Mouse (Mus musculus): Measurements from ENCODE around the gene Lrrk2.

Lrrk2 gene

DNA sequence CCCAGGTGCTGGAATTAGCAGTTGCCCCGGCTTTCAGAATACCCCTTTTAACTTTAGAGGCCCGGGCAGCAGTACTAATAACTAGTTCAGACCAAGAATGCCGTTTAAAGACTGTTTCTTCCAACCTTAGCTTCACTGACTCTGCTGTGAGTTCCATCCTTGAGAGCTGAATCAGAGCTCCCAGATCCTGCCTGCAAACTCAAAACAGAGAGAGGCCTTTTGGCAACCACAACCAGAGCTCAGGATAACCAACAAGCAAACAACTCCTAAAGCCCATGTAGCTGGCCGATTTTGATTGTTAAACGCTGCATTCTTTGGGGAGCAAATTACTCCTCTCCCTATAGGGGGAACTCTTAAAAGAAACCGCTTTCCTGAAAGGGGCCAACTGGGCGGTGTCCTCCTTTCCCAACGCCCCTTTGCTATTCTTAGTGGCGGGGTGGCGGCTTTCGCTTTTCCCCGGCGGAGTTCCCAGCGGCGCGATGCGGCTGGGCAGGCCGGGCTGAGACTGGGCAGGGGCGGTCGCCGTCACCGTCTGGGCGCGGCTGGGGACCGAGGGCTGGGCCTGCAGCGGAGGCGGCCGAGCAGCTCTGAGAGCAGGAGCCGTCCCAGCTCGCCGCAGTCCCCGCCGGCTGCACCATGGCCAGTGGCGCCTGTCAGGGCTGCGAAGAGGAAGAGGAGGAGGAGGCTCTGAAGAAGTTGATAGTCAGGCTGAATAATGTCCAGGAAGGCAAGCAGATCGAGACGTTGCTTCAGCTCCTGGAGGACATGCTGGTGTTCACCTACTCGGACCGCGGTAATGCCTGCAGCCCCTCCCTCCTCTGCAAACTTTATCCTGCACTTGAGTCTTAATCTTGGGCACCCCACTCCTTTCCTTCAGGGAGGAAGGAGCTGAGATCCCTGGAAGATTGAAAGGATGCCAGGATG is at the start of gene Lrrk2:
Lrrk2 (plus strand) TSS at position 531 of the 924 bp plus-strand sequence.
- DNase-seq (ENCODE audit: low spot score in 2 of 2) = peak; percentile 5 to 53

DNA sequence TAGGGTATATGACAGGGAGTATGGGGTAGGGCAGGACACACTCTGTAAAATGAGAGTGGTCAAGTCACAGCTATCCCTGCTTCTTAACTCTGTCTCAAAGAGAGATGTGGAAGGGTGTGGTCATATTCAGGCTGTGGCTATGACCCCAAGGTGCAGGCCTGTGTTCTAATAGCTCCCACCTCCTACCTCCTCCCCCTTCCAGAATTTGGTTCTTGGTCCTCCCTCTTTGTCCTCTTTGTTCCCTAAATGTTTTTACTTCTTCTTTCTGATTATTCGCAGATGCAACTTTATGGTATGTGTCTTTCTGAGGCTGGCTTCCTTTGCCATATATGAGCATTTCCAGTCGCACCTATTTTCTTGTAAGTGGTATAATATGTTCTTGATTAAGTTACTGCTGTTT is 48.5 kb upstream of the Lrrk2 start:
- no peak for DNase-seq (ENCODE audit: low spot score in 2 of 2)

- DNase-seq (ENCODE audit: low spot score in 2 of 2) = no peak
Measured at GRCm38 (mm10) chr15:91629137-91629536, 43.8 kb upstream of the Lrrk2 start.

DNA sequence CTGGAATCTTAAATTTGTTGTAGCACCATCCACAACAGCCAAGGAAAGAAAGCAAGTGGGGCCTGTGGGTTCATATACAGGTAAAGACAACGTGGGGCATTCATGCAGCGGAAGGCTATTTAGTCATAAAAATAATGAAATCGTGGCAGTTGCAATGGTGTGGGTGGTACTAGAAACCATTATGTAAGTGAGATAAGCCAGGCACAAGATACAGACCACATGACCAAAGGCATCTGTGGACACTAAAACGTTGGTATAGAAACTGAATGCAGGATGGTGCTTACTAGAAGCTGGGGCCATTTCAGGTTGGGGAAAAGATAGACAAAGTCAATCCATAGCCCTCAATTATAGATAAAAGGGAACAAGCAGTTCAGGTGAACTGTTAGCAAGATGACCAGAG is 40.5 kb upstream of the Lrrk2 start:
- no peak for DNase-seq (ENCODE audit: low spot score in 2 of 2)

- no peak for DNase-seq (ENCODE audit: low spot score in 2 of 2)
Measured at GRCm38 (mm10) chr15:91633051-91633450, 39.9 kb upstream of the Lrrk2 start.

GRCm38 (mm10) chr15:91633806-91634205 is 39.2 kb upstream of the Lrrk2 start:
- DNase-seq (ENCODE audit: low spot score in 2 of 2) = peak in 1 of 2 experiments; percentile 65

DNA sequence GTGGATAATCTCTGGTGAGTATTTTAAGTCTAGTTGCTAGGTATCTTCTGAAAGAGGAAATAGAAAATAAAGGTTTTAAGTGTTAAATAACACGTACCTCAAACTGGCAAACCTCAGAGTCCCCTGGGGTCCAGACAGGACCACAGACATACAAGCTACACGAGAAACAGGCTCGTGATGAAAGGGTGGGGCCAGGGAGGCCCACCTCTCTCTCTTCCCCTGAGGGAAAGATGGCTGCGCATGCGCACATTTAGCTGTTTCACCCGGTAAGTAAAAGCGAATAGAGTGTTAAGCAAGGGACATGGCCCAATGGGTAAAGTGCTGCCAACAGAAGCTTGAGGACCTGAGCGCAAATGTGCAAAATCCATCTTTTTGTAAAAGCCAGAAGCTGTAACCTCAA is 38.7 kb upstream of the Lrrk2 start:
- peak in 1 of 2 experiments; percentile 92 for DNase-seq (ENCODE audit: low spot score in 2 of 2)

DNA sequence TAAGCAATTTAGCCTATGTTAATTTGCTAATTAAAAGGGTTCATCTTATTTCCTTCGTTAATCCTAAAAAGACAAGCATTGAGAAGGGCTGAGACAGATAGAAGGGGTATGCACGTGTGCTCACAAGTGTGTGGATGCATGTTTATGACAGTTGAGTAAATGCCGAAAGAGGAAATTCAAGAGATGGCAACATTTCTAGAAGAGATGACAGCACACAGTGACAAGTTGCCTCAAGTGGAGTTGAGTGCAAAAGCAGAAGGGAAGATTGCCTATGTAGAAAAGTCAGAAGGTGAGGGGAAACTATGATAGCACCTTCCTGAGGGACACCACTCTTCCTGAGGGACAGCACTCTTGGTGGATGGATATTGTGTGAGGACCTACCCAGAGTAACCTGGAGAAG is 31.3 kb upstream of the Lrrk2 start:
- DNase-seq (ENCODE audit: low spot score in 2 of 2) = no peak

DNA sequence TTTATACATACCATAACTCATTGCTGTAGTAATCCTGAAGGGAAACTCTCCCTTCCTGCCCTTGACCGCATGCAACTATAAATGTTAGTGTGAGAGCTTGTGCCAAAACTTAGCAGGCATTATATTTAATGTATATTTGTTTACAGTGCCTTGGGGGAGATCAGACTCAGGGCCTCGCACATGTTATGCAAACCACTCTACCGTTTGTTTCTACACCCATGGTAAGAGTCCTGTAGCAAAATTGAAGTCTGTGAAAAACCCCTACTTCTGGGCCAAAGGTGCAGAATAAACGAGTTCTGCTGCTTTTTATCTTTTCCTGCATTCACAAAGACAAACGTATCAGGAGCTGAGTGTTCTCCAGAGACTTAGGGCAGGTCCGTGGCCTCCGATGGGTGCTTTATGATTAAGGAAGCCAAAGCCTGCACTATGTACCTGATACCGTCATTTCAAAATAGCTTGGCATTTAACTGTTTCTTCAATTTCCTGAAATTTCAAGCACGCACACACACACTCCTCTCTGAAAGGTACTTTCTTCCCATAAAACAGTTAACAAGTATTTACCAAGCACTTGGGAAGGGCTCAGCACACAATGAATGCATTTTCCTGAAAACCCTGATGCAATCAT is 30.2 kb upstream of the Lrrk2 start:
- DNase-seq (ENCODE audit: low spot score in 2 of 2) = no peak

- peak in 1 of 2 experiments; percentile 63 for DNase-seq (ENCODE audit: low spot score in 2 of 2)
Measured at GRCm38 (mm10) chr15:91643632-91644348, 29.2 kb upstream of the Lrrk2 start.

DNA sequence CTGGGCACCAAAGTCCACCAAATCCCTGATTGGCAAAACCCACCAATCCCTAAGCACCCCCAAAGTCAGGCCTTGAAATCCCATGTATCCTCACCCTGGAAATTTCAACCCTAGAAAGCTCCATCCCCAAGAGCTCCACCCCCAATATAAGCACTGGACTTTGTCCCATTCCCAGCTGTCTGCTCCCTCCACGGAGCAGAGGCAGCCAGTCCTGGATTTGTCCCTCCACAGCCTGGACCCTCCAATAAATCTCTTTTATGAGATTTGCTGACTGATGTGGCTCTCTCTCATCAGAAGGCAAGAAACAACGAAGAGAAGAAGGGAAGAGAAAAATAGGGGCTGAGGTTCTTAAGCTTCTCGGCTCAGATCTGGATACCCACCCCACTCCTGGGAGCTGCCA is 22.7 kb upstream of the Lrrk2 start:
- no peak for DNase-seq (ENCODE audit: low spot score in 2 of 2)

- DNase-seq (ENCODE audit: low spot score in 2 of 2) = no peak
Measured at GRCm38 (mm10) chr15:91651493-91651892, 21.5 kb upstream of the Lrrk2 start.

DNA sequence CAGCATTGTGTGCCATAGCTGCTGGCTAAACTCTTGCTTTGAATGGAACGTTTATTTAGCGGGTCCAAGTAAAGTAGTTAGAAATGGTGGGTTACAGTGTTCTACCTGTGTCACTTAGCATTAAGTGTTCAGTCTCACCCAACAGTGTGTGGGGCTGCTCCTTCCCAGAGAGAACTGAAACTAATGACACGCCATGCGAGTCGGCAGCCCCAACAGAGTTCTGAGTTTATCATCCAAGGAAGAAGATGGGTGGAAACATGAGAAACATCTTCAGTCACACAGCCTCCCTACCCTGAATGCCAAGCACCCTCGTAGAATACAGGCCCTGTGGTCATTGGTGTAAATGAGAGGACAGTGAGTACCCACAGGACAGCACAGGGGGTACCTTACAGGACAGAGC is 14.7 kb upstream of the Lrrk2 start:
- peak in 1 of 2 experiments; percentile 61 for DNase-seq (ENCODE audit: low spot score in 2 of 2)

DNA sequence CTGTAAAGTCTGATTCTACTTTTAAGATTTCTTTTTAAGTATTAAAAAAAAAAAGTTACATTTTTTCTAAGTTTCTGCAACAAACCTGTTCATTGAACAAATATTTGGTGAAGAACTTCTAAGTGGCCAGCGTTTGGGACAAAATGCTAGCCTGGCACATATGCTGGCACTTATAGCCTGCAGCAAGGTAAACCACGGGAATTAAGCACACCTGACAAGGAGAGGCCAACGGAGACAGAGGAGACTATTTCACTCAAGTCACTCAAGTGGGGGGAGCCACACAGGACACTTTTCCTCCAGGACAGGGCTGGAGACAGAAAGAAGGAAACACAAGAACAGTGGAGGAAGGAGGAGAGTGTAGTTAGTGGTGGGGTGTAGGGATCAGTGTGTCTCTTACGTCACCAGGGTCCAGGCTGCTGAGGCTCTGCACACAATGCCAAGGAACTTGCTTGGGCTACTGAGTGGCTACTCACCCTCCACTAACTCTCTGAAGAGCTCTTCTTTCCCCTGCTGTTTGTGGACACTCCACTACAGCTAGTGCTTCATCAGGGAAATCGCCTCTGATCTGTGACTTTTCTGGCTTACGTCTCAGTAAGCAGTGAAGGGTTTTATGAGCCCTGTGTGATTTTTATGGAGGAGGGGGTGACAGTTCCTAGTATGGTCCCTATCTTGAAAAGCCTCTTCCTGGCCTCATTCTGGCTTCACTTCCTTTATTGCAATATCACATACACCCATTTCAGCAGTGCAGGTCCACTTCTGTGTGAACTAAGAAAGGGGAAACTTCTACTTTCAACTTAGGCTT is 12.5 kb upstream of the Lrrk2 start:
- peak in 1 of 2 experiments; percentile 33 for DNase-seq (ENCODE audit: low spot score in 2 of 2)

DNA sequence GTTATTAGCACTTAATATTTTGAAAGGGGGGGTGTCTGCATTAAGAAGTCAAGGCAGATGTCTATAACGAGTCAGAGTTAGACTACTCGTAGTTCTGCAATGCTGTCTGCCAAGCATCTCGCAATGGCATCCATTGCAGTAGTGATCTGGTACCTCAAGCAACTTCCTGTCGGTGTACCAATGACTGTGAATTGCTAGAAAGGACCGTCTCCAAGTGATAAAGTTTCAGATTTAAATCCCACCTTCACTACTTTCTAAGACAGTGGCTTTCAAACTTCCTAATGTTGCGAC is 12.0 kb upstream of the Lrrk2 start:
- DNase-seq (ENCODE audit: low spot score in 2 of 2) = no peak

GRCm38 (mm10) chr15:91664586-91665132 is 8.3 kb upstream of the Lrrk2 start:
- no peak for DNase-seq (ENCODE audit: low spot score in 2 of 2)

- no peak for DNase-seq (ENCODE audit: low spot score in 2 of 2)
Measured at GRCm38 (mm10) chr15:91665530-91665929, 7.4 kb upstream of the Lrrk2 start.

DNA sequence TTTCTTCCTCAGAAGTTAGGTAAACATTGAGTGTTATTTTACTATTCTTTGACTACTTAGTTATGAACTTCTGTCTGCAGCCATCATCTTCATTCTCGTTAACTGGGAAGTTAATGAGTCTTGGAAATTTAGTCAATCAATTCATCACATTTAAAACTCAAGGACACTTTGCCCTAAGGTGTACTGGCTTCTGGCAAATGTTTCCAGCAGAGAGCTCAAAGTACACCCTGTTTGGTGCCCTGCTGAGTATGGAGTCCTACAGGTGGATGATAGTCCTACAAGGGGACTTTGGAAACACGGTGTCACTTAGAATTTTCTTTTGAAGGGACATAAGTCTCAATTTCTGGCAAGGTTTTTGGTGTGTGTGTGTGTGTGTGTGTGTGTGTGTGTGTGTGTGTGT is 1.8 kb upstream of the Lrrk2 start:
- no peak for DNase-seq (ENCODE audit: low spot score in 2 of 2)

GRCm38 (mm10) chr15:91671987-91672386 is 988 bp upstream of the Lrrk2 start:
- no peak for DNase-seq (ENCODE audit: low spot score in 2 of 2)

DNA sequence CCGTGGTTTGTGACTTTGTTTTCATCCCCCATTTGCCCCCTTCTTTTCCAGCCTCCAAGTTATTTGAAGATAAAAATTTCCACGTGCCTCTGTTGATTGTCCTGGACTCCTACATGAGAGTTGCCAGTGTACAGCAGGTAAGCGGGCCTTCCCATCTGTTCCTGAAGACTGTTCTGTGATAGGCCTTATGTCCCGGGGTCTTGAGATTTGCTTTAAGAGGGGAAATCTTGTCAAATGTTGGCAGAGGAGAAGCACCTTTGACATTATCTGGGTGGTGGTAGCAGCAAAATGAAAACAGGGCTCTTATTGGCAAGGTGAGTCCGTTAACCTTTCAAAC is 562 bp downstream of the Lrrk2 start:
- DNase-seq (ENCODE audit: low spot score in 2 of 2) = no peak

DNA sequence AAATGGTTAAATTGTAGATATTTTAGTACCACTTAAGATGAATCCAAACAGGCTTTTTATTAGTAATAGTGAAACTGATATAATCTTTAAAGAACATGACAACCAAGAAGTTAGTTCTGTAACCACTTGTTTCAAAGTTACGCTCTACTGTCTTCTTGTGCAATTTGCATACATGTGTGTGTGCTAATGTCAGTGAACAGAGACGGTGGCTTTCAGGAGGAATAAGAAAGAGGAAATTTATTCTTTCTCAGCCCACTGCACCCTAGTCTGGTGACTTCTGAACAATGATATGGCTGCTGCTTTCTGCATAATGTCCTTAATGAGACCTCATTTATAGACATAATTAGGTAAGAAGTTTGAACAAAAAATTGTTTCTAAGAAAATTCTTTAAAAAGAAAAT is 7.1 kb downstream of the Lrrk2 start:
- DNase-seq (ENCODE audit: low spot score in 2 of 2) = peak in 1 of 2 experiments; percentile 45
